Mouse (Mus musculus) 3T3-L1 (cell line): ENCODE measurements around the gene Clec2d.

Experiments used
- DNase-seq: peaks from one replicate; pipeline ENCODE4 v3.0.0-alpha.2; 2015; ENCODE audit warnings: low read depth, low spot score

The Clec2d gene

DNA sequence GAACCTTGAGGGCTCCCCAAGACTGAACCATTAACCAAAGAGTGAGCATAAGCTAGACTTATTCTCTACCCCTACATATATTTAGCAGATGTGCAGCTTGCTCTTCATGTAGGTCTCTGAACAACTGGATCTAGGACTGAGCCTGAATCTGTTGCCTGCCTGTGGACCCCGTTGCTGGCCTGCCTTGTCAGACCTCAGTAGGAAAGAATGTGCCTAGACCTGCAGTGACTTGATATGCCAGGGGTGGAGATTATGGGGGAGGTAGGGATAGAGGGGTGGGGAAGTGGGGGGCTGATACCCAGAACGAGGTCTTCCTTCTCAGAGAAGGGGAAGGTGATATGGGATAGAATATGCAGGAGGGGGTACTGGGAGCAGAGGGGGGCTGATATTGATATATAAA is 43.2 kb downstream of the Clec2d start:
- DNase-seq = no peak

DNA sequence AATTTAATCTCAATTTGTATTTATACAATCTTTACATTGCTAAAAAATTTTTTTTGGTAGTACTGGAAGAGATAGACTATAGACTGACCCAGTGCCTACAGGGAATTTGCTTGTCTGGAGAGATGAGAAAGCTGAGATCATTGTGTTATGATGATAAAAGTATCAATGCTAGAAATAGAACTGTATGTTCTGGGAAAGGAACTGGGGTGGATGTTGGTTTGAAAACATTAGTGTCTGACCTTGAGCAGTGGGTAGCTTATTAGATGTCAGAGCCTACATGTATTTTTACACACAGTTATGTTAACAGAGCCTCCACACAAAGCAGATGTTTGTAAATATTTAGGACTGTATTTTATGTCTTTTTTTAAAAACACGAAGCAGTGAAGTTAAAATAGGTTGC is 43.7 kb downstream of the Clec2d start:
- DNase-seq = no peak

DNA sequence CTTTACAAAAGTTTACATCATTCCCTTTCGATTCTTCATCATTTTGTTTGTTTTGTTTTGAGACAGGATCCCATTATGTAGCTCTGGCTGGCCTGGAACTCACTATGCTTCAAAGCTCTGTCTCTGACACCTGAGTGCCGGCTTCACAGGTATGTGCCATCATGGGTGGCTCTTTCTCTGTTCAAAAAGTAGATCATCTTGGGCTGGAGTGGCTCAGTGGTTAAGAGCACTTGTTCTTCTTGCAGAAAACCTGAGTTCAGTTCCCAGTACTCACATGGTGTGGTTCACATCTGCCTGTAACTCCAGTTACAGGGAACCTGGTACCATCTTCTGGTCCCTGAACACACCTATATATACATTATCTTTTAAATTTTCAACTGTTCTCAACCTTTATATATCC is 44.7 kb downstream of the Clec2d start:
- no peak for DNase-seq

DNA sequence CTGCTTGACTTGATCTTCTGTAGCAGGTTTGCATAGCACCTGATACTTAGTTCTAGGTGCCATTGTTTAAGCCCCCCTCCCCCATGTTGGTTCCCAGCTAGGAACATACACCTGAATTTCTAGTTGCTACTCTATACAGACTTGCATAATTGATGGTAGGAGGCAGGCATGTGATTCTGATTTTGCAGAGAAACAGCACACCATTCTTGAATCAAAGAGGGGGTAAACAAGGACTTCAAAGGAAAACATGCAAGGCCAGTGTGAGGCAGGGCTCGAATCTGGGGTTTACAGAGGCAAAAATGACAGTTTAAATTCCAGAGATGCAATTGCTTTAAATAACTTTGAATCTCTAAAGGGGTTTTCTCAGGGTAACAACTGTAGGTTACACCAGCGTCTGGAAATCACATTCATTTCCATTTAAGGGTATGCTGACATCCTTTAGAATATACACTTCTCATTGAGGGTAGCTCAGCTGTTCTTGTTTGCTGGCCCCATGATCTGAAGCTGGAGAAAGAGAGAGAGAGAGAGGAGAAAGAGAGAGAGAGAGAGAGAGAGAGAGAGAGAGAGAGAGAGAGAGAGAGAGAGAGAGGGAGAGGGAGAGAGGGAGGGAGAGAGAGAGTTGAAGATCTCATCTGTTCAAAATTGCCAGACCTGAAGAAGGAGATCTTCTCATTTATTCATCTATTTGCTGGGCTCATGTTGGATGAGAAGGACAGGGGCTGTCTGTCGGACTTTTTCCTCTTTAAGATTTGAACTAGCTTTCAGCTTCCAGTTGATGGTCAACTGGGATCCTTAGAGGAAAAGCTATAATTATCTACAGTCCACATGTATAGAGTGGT is 48.7 kb downstream of the Clec2d start:
- peak; percentile 53 for DNase-seq

DNA sequence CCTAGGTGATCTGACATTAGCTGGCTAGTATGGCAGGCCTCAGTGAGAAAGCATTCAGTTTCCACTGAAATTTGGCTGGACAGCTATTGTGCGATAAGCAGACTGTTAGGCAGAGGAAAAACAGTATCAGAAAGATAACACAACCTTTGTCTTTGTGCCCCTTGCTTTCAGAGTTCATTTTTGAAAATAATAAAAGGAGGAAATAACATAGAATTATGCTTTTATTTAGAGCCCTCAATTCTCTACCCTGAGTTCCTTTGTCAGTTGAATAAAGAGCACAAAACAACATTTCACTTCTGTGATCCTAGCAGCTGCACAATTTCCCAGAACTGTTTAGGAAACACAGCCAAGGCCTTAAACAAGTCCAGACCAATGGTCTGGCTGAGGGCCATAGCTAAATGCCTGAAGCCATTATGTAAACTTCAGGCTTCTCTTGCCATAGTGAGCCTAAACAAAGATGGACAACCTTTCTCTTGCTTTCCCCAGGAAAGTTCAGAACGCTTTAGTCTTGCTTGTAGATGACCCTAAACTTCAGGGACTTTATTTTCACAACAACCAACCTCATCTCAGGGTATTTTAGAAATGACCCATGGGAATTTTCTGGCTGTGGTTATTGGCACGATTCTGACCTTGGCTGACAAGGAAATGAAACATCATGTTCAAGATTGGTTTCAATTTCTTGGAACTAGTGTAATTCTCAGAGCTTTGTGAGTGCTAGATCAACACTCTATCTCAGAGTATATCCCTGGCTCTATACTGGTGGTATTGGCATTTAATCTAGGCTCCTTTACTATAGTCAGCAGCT is 49.6 kb downstream of the Clec2d start:
- DNase-seq = peak; percentile 99

DNA sequence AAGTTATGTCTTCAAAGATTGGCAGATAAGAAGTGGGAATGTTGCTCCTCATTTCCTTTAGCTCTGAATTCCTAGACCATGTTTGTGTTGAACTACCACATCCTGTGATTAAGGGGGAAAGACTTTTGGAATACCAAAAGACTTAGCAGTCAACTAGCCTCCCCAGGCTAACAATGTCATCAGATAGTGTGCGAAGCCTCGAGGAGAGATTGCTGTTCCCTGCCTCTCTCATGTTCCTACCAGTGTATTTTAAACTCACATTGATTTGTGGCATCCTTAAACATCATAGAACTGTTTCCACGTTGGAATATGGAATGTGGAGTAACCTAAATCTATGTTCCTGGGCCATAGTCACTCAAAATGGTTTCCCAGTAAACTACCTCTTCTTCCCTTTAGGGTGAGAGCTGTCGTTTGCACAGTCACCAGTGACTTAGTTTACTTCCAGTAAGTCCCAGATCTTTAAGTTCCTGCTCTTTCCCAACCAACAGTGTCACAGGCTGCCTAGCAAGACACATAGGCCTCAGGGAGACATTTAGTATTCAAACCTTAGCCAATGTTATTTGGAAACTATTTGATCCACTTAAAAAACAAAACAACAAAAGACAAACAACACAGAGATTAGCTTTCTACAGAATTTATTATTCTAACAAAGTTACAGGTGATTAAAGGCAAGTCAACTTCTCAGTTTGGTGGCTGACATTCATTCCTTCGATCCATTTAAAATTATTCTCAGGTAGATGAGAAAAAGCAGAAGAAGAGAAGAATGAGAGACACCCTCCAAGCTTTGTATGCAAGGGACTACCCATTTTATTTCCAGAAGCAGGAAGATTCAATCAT is 51.8 kb downstream of the Clec2d start:
- peak; percentile 86 for DNase-seq

DNA sequence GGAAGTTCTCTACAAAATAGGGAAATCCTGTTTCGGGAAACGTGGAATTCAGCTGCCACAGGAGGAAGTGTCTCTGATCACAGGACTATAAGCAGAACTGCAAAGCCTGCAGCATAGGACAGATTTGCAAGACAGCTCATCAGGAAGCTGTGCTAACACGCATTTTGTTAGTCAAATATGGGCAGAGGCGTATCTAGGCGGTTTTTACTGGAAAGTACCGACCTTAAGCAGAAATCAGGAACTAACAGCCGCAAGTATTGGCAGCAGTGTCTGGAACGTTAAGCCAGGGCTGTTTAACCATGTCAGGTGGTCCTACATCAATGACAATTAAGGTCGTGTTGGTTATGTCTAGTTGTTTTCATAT is 52.4 kb downstream of the Clec2d start:
- peak; percentile 89 for DNase-seq

DNA sequence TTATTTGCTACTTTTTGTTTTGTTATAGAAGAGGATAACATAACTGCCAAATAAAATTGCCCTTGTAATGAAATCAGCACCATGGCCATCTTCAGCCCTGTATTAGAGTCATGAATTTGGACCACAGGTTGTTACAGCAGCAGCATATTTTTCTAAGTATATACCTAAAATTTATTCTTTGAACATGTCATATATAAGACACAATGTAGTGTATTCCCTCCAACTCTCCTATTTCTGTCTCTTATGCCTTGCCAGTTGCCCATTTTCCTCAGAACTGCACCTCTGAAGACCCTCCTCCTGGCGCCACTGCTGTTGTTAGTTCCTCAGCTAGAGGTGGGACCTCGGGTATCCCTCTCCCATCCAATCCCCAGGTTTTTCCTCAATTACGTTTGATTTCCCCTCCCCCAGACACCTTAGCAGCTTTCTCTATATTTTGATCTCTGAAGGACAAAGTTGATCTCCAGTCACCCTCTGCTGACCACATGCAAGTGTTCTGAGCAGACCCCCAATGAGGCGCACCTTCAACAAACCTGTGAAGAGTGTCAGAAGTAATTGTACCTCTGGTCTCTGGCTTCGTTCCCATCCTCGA is 53.0 kb downstream of the Clec2d start:
- peak; percentile 35 for DNase-seq

DNA sequence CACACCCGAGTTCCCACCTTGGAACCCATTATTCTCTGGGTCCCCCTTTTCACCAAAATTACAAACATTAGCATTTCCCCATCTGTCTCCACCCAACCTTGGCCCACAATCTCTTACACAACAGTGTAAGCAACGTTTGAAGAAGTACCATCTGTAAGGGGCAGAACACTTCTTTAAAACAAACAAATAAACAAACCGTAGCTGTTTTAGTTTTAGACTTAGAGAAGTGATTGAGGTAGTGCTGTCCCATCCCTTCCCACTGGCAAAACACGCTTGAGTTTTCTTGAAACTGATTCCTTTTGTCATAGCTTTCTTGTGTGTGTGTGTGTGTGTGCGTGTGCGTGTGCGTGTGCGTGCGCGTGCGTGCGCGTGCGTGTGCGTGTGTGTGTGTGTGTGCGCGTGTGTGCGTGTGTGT is 53.5 kb downstream of the Clec2d start:
- DNase-seq = no peak

DNA sequence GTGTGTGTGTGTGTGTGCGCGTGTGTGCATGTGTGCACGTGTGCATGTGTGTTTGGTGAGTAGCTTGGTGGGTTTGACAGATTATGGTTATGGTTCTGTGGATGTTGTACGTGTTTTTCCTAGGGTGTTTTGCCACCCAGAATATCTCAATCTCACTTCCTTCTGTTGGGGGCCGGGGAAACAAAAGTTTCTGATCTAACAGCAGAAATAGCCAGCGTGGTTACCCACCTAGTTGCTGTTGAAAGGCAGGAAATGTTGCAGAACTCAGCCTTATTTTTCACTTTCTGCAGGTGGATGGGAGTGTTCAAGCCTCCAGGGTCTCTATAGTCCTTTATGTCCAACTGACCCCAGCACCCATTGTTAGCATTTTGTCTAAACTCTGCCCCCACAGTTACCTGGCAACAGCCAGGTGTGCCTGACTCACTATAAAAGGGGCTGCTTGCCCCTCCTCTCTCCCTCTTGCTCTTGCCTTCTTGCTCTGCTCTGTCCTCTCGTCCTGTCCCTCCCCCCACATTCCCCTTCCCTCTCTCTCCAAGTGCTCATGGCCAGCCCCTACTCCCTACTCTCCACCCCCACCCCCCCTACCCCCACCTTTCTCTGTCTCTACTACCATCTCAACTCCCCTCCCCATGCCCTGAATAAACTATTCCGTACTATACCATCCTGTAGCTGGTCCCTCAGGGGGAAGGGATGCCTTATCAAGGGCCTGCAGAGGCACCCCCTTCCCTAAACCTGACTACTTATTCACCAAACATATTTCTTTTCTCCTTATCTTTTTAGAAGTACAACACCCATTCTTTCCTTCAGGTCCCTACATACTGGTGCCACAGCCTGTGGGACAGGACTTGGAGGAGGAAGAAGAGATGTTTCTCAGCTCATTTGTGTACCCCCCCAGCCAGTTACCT is 54.3 kb downstream of the Clec2d start:
- DNase-seq = no peak

DNA sequence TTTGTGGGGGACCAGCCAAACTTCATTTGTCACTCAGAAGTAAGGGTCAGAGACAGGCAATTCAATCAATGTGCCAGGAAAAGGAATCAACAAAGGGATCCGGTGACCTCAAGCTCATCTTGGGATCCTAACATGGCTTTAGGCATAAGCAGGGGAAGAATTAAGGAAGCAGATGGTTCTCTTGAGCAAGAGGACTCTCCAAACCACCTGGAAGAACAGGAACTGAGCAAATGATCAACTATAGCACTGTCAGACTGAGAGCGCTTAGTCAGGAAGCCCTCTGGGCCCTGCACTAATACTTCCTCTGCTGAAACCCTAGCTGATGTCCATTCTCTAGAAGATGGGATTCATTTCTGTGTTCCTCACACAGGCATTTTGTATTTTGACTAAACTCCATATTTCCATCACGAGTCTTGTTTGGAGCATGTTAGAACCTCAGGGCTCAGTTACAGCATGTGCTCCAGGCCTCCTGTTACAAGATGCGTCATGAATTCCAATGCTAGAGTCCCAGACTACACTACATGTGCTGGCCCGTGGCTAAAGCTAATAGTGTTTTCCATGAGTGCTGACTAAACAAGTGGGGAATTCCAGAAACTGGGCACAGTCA is 55.5 kb downstream of the Clec2d start:
- DNase-seq = peak; percentile 98
